13 mouse cellular contexts compared by ENCODE assay signal in the genomic region with DNA sequence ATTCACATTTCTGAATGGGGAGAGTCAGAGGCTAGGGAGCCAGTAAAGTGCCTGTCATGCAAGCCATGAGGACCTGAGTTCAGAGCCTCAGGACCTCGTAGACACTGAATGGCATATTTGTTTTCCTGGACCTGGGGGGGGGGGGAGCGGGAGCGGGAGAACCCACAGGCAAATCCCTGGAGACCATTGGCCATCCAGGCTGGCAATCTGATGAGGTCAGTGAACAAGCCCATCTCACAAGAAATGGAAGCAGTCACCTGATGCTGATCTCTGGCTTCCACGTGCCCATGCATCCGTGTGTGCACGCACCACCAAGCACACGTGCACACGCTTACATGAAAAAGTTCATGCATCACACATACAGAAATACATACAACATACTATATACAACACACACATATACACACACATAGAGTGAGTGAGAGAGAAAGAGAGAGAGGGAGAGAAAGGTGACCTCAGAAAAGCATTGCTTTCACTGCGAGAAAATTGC.
DNase-seq lines count a peak whose midpoint lies in the region; ATAC-seq and TF ChIP-seq lines count a peak whose summit lies in the region.
"Had no signal": no experiment of that assay in that cellular context is flagged by ENCODE, and none has a peak within 500 bp of the region (broad histone marks: within the 10 kb centered on the region; RNA-seq: fewer than 3 reads in every experiment).

No protein-coding gene starts in this region.

- WGBS in limb, embryonic 15.5 days, result 79% methylated on average over 9 of the region's 9 CpGs
- WGBS in limb, embryonic 10.5 days, result 90% methylated on average over 9 of the region's 9 CpGs
- 30% methylated on average over 9 of the region's 9 CpGs for WGBS in bone marrow, adult 2 months
- 52% methylated on average over 9 of the region's 9 CpGs for WGBS in liver, postnatal 0 days (ENCODE audit: insufficient replicate concordance)
- WGBS in intestine, embryonic 16.5 days, result 85% methylated on average over 9 of the region's 9 CpGs

- no peak for TF ChIP-seq EP300 in liver, postnatal 0 days (IDR thresholded peaks at IDR 0.05; ENCODE audit: low read depth)

- H3K27ac ChIP-seq in limb, embryonic 15.5 days, result 0 out of 2 replicates have a peak overlapping the region, but pooled peaks have one; percentile 17
- no peak overlapping the region for H3K27ac ChIP-seq in limb, embryonic 10.5 days
- H3K27ac ChIP-seq in bone marrow, adult 2 months (ENCODE audit: control insufficient read depth, insufficient read depth, low read depth, low read length, poor library complexity), result peak overlapping the region; percentile 74
- peak overlapping the region; percentile 91 for H3K27ac ChIP-seq in liver, postnatal 0 days (ENCODE audit: low read depth)
- no peak overlapping the region; the same call in 1 of the 2 replicates for H3K27ac ChIP-seq in intestine, embryonic 16.5 days (ENCODE audit: low read length)
- H3K27ac ChIP-seq: intestine, embryonic 15.5 days; midbrain, embryonic 15.5 days had no signal

- no peaks in the 10 kb centered on the region for H3K9me3 ChIP-seq in limb, embryonic 15.5 days
- no peaks in the 10 kb centered on the region for H3K9me3 ChIP-seq in limb, embryonic 10.5 days (replicated peaks)
- no peaks in the 10 kb centered on the region for H3K9me3 ChIP-seq in liver, postnatal 0 days (ENCODE audit: low read length)
- no peaks in the 10 kb centered on the region for H3K9me3 ChIP-seq in intestine, embryonic 16.5 days (ENCODE audit: control insufficient read depth, low read length)
- H3K9me3 ChIP-seq: intestine, embryonic 15.5 days; midbrain, embryonic 15.5 days had no signal

- 0 out of 2 replicates have a peak, but pooled peaks cover 8% of the 10 kb centered on the region for H3K4me1 ChIP-seq in limb, embryonic 15.5 days
- H3K4me1 ChIP-seq in limb, embryonic 10.5 days, result peaks cover 41% of the 10 kb centered on the region
- peaks cover 5% of the 10 kb centered on the region; the same call in 1 of the 2 replicates for H3K4me1 ChIP-seq in bone marrow, adult 2 months (ENCODE audit: control insufficient read depth, insufficient read depth, low read length)
- H3K4me1 ChIP-seq in liver, postnatal 0 days (ENCODE audit: insufficient read depth), result peaks cover 23% of the 10 kb centered on the region
- H3K4me1 ChIP-seq in intestine, embryonic 16.5 days (ENCODE audit: control insufficient read depth, insufficient read depth, low read length), result peaks cover 8% of the 10 kb centered on the region
- H3K4me1 ChIP-seq: intestine, embryonic 15.5 days had no signal

- TF ChIP-seq CTCF in bone marrow, adult 2 months (IDR thresholded peaks at IDR 0.05; ENCODE audit: control insufficient read depth, insufficient read depth, low read length), result no peak
- no peak for TF ChIP-seq CTCF in liver, postnatal 0 days (IDR thresholded peaks at IDR 0.05; ENCODE audit: low read depth)

- no peak overlapping the region for H3K4me3 ChIP-seq in limb, embryonic 15.5 days
- H3K4me3 ChIP-seq in limb, embryonic 10.5 days, result no peak overlapping the region
- peak overlapping the region; percentile 52 for H3K4me3 ChIP-seq in bone marrow, adult 2 months (replicated peaks; ENCODE audit: control insufficient read depth, low read depth, low read length)
- H3K4me3 ChIP-seq in liver, postnatal 0 days (ENCODE audit: low read depth, low read length), result peak overlapping the region; percentile 48
- H3K4me3 ChIP-seq in intestine, embryonic 16.5 days (ENCODE audit: low read length), result no peak overlapping the region
- H3K4me3 ChIP-seq: intestine, embryonic 15.5 days; midbrain, embryonic 15.5 days had no signal

- H3K36me3 ChIP-seq in limb, embryonic 15.5 days, result no peaks in the 10 kb centered on the region
- no peaks in the 10 kb centered on the region for H3K36me3 ChIP-seq in limb, embryonic 10.5 days
- no peaks in the 10 kb centered on the region for H3K36me3 ChIP-seq in liver, postnatal 0 days (replicated peaks; ENCODE audit: insufficient read depth, low read length)
- H3K36me3 ChIP-seq in intestine, embryonic 16.5 days (ENCODE audit: control insufficient read depth, insufficient read depth, low read length), result no peaks in the 10 kb centered on the region
- H3K36me3 ChIP-seq: intestine, embryonic 15.5 days; midbrain, embryonic 15.5 days had no signal

- H3K27me3 ChIP-seq in limb, embryonic 15.5 days, result 0 out of 2 replicates have a peak, but pooled peaks cover 8% of the 10 kb centered on the region
- no peaks in the 10 kb centered on the region for H3K27me3 ChIP-seq in limb, embryonic 10.5 days (ENCODE audit: low read depth, poor library complexity, severe bottlenecking)
- no peaks in the 10 kb centered on the region for H3K27me3 ChIP-seq in liver, postnatal 0 days (ENCODE audit: insufficient read depth, low read length)
- no peaks in the 10 kb centered on the region for H3K27me3 ChIP-seq in intestine, embryonic 16.5 days (replicated peaks; ENCODE audit: control insufficient read depth, insufficient read depth, low read length)
- H3K27me3 ChIP-seq: intestine, embryonic 15.5 days; midbrain, embryonic 15.5 days; Patski had no signal

- DNase-seq in heart, adult 11 months, result peak; percentile 91
- no peak for DNase-seq in heart, postnatal 36 days
- DNase-seq in limb, embryonic 10.5 days (ENCODE audit: low spot score), result no peak
- no peak for DNase-seq in liver, postnatal 0 days
- no peak for DNase-seq in adipocyte (ENCODE audit: low spot score)
- DNase-seq: adrenal gland, postnatal 25 days; cerebellum, postnatal 25 days had no signal

- TF ChIP-seq POLR2A in bone marrow, adult 2 months (IDR thresholded peaks at IDR 0.05; ENCODE audit: borderline replicate concordance, control insufficient read depth, low read depth, low read length), result no peak

- H3K9ac ChIP-seq in limb, embryonic 15.5 days, result no peak overlapping the region
- peak overlapping the region; percentile 3; the same call in 1 of the 2 replicates for H3K9ac ChIP-seq in liver, postnatal 0 days (replicated peaks)
- no peak overlapping the region for H3K9ac ChIP-seq in intestine, embryonic 16.5 days (ENCODE audit: low read depth, low read length)
- H3K9ac ChIP-seq: intestine, embryonic 15.5 days; midbrain, embryonic 15.5 days had no signal

- ATAC-seq in limb, embryonic 15.5 days (ENCODE audit: insufficient number of reproducible peaks, low FRiP score, low TSS enrichment, low read depth), result no peak
- ATAC-seq in liver, postnatal 0 days, result peak; percentile 7
- ATAC-seq in intestine, embryonic 16.5 days, result no peak
- ATAC-seq: midbrain, embryonic 15.5 days; Patski had no signal

- no peak overlapping the region for H3K4me2 ChIP-seq in limb, embryonic 15.5 days
- H3K4me2 ChIP-seq in liver, postnatal 0 days (ENCODE audit: low read depth, low read length), result peak overlapping the region; percentile 66
- H3K4me2 ChIP-seq in intestine, embryonic 16.5 days (ENCODE audit: low read depth, low read length), result no peak overlapping the region
- H3K4me2 ChIP-seq: intestine, embryonic 15.5 days; midbrain, embryonic 15.5 days had no signal

- intact Hi-C loops in heart, postnatal 36 days (cut with DNase I), result loop anchor here (5.0 kb wide), 1 partner anchor 47 kb away; no protein-coding TSS in a partner anchor

Comparison
In these comparisons a context has a peak if more than half of its experiments do, and no peak if none do; other contexts are left out.
1. H3K27ac ChIP-seq: peak in limb, embryonic 15.5 days (single experiment), bone marrow, adult 2 months (single experiment) and liver, postnatal 0 days (single experiment); none in limb, embryonic 10.5 days (single experiment) and intestine, embryonic 16.5 days (single experiment).
2. H3K4me3 ChIP-seq: peak in bone marrow, adult 2 months (single experiment) and liver, postnatal 0 days (single experiment); none in limb, embryonic 15.5 days (single experiment), limb, embryonic 10.5 days (single experiment) and intestine, embryonic 16.5 days (single experiment).